Mouse (Mus musculus) small intestine, adult 2 months (tissue): ENCODE results near the gene Lrp1. TPM values are rescaled to one million over a fixed set of nuclear protein-coding genes. Genes with fewer than 3 reads are reported as not detected.
A peak's percentile ranks its signal among the peaks of the same experiment; 100 is the strongest.

Experiments
- H3K27ac ChIP-seq: fragments of 200-500 bp; 2 replicates; pipeline ENCODE4 v1.5.1; 2012; ENCODE audit warnings: low read depth, low read length, control low read depth, inconsistent platforms; ENCODE audit not compliant: insufficient read depth
- H3K27me3 ChIP-seq: fragments of 200-500 bp; 2 replicates; pipeline ENCODE4 v1.6.1; 2012; ENCODE audit warnings: mild to moderate bottlenecking, moderate library complexity, low read length, inconsistent platforms; ENCODE audit not compliant: control insufficient read depth, insufficient read depth
- H3K36me3 ChIP-seq: fragments of 200-500 bp; 2 replicates; pipeline ENCODE4 v1.6.1; 2012; ENCODE audit warnings: mild to moderate bottlenecking, low read length, control low read depth, inconsistent platforms; ENCODE audit not compliant: control insufficient read depth, insufficient read depth
- H3K4me1 ChIP-seq: fragments of 200-500 bp; 2 replicates; pipeline ENCODE4 v1.6.1; 2012; ENCODE audit warnings: low read length, inconsistent platforms, mixed read lengths; ENCODE audit not compliant: control insufficient read depth, insufficient read depth, insufficient read length
- H3K4me3 ChIP-seq: fragments of 200-500 bp; 2 replicates; pipeline ENCODE4 v1.5.1; 2012; ENCODE audit warnings: low read depth, mild to moderate bottlenecking, control low read depth, inconsistent platforms, low read length, moderate library complexity
- CTCF ChIP-seq: fragments of 200-500 bp; IDR thresholded peaks from 2 replicates; pipeline ENCODE4 v1.5.1; 2012; ENCODE audit warnings: low read depth, mild to moderate bottlenecking, control low read depth, inconsistent platforms, low read length, moderate library complexity, mixed read lengths; ENCODE audit not compliant: insufficient replicate concordance, insufficient read length; ENCODE audit errors: extremely low read depth
- POLR2A ChIP-seq: fragments of 200-500 bp; IDR thresholded peaks from 2 replicates; pipeline ENCODE4 v1.6.1; 2012; ENCODE audit warnings: low read depth, mild to moderate bottlenecking, control low read depth, inconsistent platforms, low read length, moderate library complexity
- WGBS: fragments of 180-500 bp; shearing (Covaris S2); methylation state at CpG from one replicate; pipeline ENCODE4 v1.1.7; 2018; 5-methylcytosine and 5-hydroxymethylcytosine counted together
- polyA plus RNA-seq: library from polyadenylated mRNA; depleted of rRNA; stranded (reverse); fragments of >200 nt; gene quantifications from 2 replicates; pipeline ENCODE4 v1.2.3, GENCODE M21; 2012

Gene Lrp1
- polyA plus RNA-seq, 1 experiment = 200 TPM

DNA sequence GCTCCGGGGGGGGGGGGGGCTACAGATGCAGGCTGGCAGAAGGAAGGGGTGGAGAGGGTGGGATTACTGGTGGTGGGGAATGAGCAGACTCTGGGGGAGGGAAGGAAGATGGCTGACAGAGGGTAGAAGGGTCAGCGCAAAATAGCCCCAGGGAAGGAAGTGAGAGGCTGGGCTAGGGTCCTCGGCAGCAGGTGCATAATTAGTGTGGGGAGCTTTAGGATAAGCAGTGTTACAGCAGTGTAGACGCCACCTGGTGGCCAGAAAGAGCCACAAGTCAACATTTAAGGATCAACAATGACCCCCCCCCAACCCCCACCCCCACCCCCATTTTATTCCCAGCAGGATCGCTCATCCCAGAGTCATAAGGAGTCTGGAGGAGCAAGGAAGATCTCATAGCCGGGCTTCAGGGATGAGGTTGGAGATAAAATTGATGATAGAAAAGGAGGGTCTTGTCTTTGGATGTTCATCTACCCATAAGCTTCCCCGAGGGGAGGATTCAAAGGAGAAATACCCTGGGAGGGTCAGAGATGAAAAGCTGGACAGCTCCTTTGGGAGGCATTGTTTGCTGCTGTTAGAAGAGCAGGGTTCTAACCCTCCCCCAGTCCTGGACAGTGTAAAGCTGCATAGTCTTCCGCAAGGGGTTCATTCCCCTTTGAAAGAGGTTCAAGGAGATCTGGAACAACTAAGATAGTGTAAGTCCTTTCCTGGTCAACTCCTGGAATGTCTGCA, 84.2 kb downstream of the Lrp1 start:
- 13% methylated on average over 8 of the region's 8 CpGs for WGBS
- no peak overlapping the region for H3K4me3 ChIP-seq
- no peak overlapping the region for H3K27ac ChIP-seq
- TF ChIP-seq POLR2A (no peak), CTCF (peak; percentile 65; the same call in 1 of the 2 replicates)
- peaks cover 12% of the 10 kb centered on the region for H3K4me1 ChIP-seq
- H3K27me3 ChIP-seq = peaks cover 38% of the 10 kb centered on the region
- H3K36me3 ChIP-seq = peaks cover 21% of the 10 kb centered on the region

DNA sequence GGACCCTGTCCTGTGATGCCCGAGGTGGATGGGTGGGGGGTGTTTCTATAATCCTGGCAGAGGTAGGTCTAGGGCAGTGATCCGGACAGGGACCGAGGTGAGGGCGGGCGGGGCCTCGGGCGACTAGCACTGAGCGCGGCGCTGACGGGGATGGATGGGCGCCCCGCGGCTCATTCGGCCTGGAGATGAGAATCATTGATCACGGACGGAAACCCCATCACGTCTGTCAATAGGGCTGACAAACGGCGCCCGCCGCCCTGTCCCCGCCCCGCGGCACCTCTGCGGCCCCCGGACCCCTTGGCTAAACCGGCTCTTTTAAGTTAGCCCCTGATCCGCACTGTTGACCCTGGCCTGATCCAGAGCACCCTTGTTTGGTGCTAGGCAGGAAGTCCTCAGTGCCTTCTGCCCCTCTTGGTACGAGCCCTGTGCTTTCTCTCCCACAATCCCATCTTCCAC, 86.0 kb downstream of the Lrp1 start:
- H3K27me3 ChIP-seq = peaks cover 56% of the 10 kb centered on the region
- H3K36me3 ChIP-seq = peaks cover 9% of the 10 kb centered on the region
- WGBS = 3% methylated on average over 30 of the region's 30 CpGs
- peaks cover 12% of the 10 kb centered on the region for H3K4me1 ChIP-seq
- H3K4me3 ChIP-seq = peak overlapping the region; percentile 39
- TF ChIP-seq POLR2A (no peak), CTCF (no peak)
- no peak overlapping the region for H3K27ac ChIP-seq

DNA sequence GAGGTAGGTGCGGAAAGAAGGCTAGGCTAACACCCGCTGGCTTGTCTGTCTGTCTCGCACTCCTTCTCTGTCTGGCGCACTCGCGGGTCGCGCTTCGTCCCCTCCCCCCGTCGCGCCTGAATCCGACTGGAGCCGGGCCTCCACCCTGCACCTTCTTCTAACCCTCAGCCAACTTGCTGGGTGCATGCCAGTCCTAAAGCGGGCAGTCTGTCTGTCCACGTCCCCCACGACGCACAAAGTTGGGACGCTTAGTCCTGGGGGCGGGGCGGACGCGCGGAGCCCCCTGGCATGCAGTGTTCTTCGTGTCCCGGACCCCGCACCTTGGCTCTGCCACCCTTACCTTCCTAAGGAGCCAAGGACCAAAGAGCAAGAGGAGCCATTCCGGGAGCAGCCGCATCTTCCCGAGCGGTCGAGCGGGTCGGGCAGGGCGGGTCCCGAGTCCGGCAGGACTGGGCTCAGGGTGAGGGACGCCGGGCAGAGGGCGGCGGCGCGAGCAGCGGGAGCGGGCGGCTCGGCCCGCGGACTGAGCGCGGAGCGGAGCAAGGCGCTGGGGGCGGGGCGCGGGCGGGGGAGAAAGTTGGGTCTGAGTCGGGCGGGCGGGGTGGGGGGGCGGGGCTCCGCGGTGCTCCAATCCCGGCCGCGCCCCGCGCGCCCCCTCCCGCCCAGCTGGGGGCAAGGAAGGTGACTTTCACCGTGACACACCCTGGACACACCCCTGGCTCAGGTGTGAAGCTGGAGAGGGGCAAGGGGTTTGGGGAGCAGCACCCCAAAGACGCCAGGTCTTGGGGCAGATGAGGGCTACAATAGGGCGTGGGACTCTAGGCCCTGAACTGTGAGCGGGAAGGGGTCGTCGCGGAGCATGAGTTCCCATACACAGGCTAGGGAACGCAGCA, 86.7 kb downstream of the Lrp1 start, which contains the start of gene Nxph4:
Nxph4 (minus strand) TSS at position 524 of the 893 bp plus-strand sequence.
- H3K4me1 ChIP-seq = peaks cover 12% of the 10 kb centered on the region
- no peak within 1 kb of the TSS for H3K27ac ChIP-seq
- H3K27me3 ChIP-seq = peaks cover 62% of the 10 kb centered on the region
- H3K4me3 ChIP-seq = peak within 1 kb of the TSS; percentile 52
- TF ChIP-seq CTCF = no peak
- TF ChIP-seq POLR2A = no peak
- H3K36me3 ChIP-seq = peaks cover 5% of the 10 kb centered on the region; the same call in 1 of the 2 replicates
- WGBS = under 1% methylated on average over 68 of the region's 78 CpGs

- peaks cover 15% of the 10 kb centered on the region for H3K4me1 ChIP-seq
- peaks cover 85% of the 10 kb centered on the region for H3K27me3 ChIP-seq
- WGBS = 15% methylated on average over 4 of the region's 4 CpGs
- H3K4me3 ChIP-seq = no peak overlapping the region
- TF ChIP-seq POLR2A = no peak
- TF ChIP-seq CTCF = no peak
- H3K36me3 ChIP-seq = no peaks in the 10 kb centered on the region
- H3K27ac ChIP-seq = no peak overlapping the region
Observed at GRCm38 (mm10) chr10:127531548-127531947, 89.4 kb downstream of the Lrp1 start.

DNA sequence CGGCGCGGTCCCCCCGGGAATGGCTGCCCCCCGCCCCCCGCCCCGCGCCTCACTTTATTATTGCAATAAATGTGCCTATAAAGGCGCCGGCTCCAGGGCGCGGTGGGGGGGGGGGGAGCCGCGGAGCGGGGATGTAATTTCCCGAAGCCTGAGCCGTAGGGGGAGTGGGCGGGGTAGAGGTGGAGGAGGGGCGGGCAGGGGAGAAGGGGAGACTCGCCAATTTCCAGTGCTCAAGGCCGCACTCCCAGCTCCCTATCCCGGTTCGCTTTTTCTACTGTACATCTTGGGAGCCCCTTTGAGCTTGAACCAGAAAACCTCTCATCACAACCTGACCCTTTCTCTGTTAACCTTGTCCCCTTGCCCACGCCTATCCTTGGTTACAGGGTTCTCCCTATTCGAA, 90.0 kb downstream of the Lrp1 start:
- no peak overlapping the region for H3K4me3 ChIP-seq
- H3K27me3 ChIP-seq = peaks cover 90% of the 10 kb centered on the region
- peaks cover 18% of the 10 kb centered on the region for H3K4me1 ChIP-seq
- no peak for TF ChIP-seq CTCF
- TF ChIP-seq POLR2A = no peak
- no peak overlapping the region for H3K27ac ChIP-seq
- 4% methylated on average over 23 of the region's 25 CpGs for WGBS
- no peaks in the 10 kb centered on the region for H3K36me3 ChIP-seq

DNA sequence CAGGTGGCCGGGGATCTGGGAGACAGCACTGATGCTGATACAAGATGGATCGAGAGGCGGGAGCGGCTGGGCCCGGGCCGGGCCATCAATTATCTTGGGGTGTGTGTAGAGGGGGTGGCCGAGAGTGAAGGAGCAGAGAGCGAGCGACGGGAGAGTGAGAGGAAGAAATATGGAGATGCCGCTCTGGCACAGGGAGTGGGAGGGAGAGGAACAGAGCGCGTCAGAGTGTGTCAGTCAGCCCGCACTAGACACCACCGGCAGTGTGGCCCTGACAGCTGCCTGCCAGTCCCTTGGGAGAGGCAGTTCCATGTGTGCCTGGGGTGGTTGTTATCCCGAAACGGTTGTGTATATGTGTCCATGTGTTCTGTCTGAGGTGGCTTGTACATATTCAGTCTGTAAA, 93.5 kb downstream of the Lrp1 start:
- 15% methylated on average over 17 of the region's 17 CpGs for WGBS

More for the DNA sequence above, 93.5 kb downstream of the Lrp1 start:
- Histone ChIP-seq H3K27me3 (peaks cover 81% of the 10 kb centered on the region), H3K36me3 (no peaks in the 10 kb centered on the region), H3K4me1 (peaks cover 6% of the 10 kb centered on the region; the same call in 1 of the 2 replicates), H3K27ac (no peak overlapping the region), H3K4me3 (no peak overlapping the region)
- TF ChIP-seq POLR2A (no peak), CTCF (no peak)
